Mouse (Mus musculus) limb, embryonic 14.5 days (tissue): ENCODE data around the gene Pigw. TPM values are rescaled to one million over a fixed set of nuclear protein-coding genes. Genes with fewer than 3 reads are reported as not detected.

Experiments used
- ATAC-seq: fragments of 200-750 bp; cut with Nextera tagmentation; 2 replicates; pipeline ENCODE4 v1.8.0; 2017; ENCODE audit warnings: low read depth, moderate number of reproducible peaks, moderate TSS enrichment; ENCODE audit not compliant: low FRiP score
- DNase-seq: peaks from one replicate; pipeline ENCODE4 v3.0.0-alpha.2; 2015; ENCODE audit warnings: low spot score
- H3K27ac ChIP-seq: fragments of 300-500 bp; sonication (generic); replicated peaks from 2 replicates; pipeline ENCODE4 v1.5.1; 2014; ENCODE audit warnings: low read depth, mild to moderate bottlenecking, low read length, moderate library complexity, mixed read lengths
- H3K27me3 ChIP-seq: fragments of 300-500 bp; sonication (generic); 2 replicates; pipeline ENCODE4 v1.6.1; 2014; ENCODE audit warnings: low read length, mixed read lengths; ENCODE audit not compliant: control insufficient read depth, insufficient read depth
- H3K36me3 ChIP-seq: fragments of 300-500 bp; sonication (generic); 2 replicates; pipeline ENCODE4 v1.6.1; 2014; ENCODE audit warnings: mild to moderate bottlenecking, low read length, moderate library complexity, mixed read lengths; ENCODE audit not compliant: control insufficient read depth, insufficient read depth
- H3K4me1 ChIP-seq: fragments of 300-500 bp; sonication (generic); 2 replicates; pipeline ENCODE4 v1.6.1; 2014; ENCODE audit warnings: antibody characterized with exemption, low read length, mixed read lengths; ENCODE audit not compliant: control insufficient read depth, insufficient read depth
- H3K4me2 ChIP-seq: fragments of 300-500 bp; sonication (generic); replicated peaks from 2 replicates; pipeline ENCODE4 v1.6.1; 2014; ENCODE audit warnings: low read depth, mild to moderate bottlenecking, low read length, moderate library complexity; ENCODE audit not compliant: severe bottlenecking
- H3K4me3 ChIP-seq: fragments of 300-500 bp; sonication (generic); replicated peaks from 2 replicates; pipeline ENCODE4 v1.5.1; 2014; ENCODE audit warnings: low read length
- H3K9ac ChIP-seq: fragments of 300-500 bp; sonication (generic); 2 replicates; pipeline ENCODE4 v1.6.1; 2014; ENCODE audit warnings: mild to moderate bottlenecking, low read depth, low read length, moderate library complexity; ENCODE audit not compliant: severe bottlenecking
- H3K9me3 ChIP-seq: fragments of 300-500 bp; sonication (generic); 2 replicates; pipeline ENCODE4 v1.6.1; 2016; ENCODE audit warnings: low read length; ENCODE audit not compliant: control insufficient read depth
- POLR2A ChIP-seq: fragments of 200-500 bp; IDR thresholded peaks from 2 replicates; pipeline ENCODE4 v1.8.0; 2012; ENCODE audit warnings: inconsistent platforms, mild to moderate bottlenecking, moderate library complexity, borderline replicate concordance; ENCODE audit not compliant: insufficient read depth, insufficient read length; ENCODE audit errors: extremely low read depth
- WGBS: fragments of 180-500 bp; shearing (Covaris S2); extraction: QIAGEN DNeasy Blood & Tissue Kit; methylation state at CpG from one replicate; pipeline ENCODE4 v1.1.7; 2014; 5-methylcytosine and 5-hydroxymethylcytosine counted together
- polyA plus RNA-seq, 2 experiments: library from polyadenylated mRNA; depleted of rRNA in 1 of 2; stranded (reverse) in 1 of 2; unstranded in 1 of 2; fragments of >200 nt; fragmentation: Nextera tagmentation in 1 of 2; extraction: Ambion mirVana in 1 of 2; gene quantifications; 2 replicates each; pipeline versions ENCODE4 v1.2.1 to v1.2.3; 2012 to 2014

Gene Pigw
- polyA plus RNA-seq, 2 experiments = 2.4 to 5.8 TPM

- ATAC-seq (no peak), DNase-seq (no peak)
- Histone ChIP-seq H3K36me3 (peaks cover 64% of the 10 kb centered on the region), H3K27me3 (no peaks in the 10 kb centered on the region), H3K4me2 (no peak overlapping the region), H3K9me3 (no peaks in the 10 kb centered on the region), H3K9ac (no peak overlapping the region), H3K4me1 (no peaks in the 10 kb centered on the region), H3K27ac (no peak overlapping the region), H3K4me3 (no peak overlapping the region)
- no peak for TF ChIP-seq POLR2A
- 82% methylated on average over 11 of the region's 11 CpGs for WGBS
These were observed 6.9 kb upstream of the Pigw start for GRCm38 (mm10) chr11:84886767-84887511.

GRCm38 (mm10) chr11:84886236-84886635, 6.2 kb upstream of the Pigw start:
- WGBS = 86% methylated on average over 5 of the region's 5 CpGs
- Histone ChIP-seq H3K27ac (no peak overlapping the region), H3K4me3 (no peak overlapping the region), H3K27me3 (no peaks in the 10 kb centered on the region), H3K4me1 (peaks cover 3% of the 10 kb centered on the region; the same call in 1 of the 2 replicates), H3K36me3 (peaks cover 57% of the 10 kb centered on the region), H3K9me3 (no peaks in the 10 kb centered on the region), H3K4me2 (no peak overlapping the region), H3K9ac (no peak overlapping the region)
- DNase-seq = no peak
- TF ChIP-seq POLR2A = no peak
- ATAC-seq = no peak

DNA sequence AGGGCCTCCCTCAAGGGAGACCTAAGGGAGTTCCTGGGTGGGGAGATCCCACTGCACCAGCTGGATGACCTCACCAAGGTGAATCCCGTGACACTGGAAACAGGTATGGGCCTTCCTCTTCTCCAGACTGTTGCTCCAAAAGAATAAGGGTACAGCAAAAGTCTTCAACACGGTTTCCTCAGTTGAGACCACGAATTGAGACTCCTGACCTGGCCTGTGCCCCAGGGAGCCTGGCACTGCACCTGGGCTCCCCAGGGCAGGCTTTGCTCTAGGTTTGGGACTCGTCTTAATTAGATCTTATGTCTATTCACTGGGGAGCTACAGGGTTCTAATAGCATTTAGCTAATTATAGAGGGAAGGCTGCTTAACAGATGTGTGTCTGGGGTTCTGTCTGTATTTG, 5.2 kb upstream of the Pigw start:
- ATAC-seq = no peak
- peaks cover 8% of the 10 kb centered on the region; the same call in 1 of the 2 replicates for H3K4me1 ChIP-seq

GRCm38 (mm10) chr11:84882346-84882745, 2.3 kb upstream of the Pigw start:
- H3K27me3 ChIP-seq = no peaks in the 10 kb centered on the region
- no peaks in the 10 kb centered on the region for H3K9me3 ChIP-seq
- H3K36me3 ChIP-seq = peaks cover 29% of the 10 kb centered on the region
- H3K4me2 ChIP-seq = no peak overlapping the region
- no peak overlapping the region for H3K9ac ChIP-seq
- peaks cover 8% of the 10 kb centered on the region; the same call in 1 of the 2 replicates for H3K4me1 ChIP-seq
- TF ChIP-seq POLR2A = no peak
- DNase-seq (no peak), ATAC-seq (no peak)
- no peak overlapping the region for H3K27ac ChIP-seq
- no peak overlapping the region for H3K4me3 ChIP-seq
- WGBS = 96% methylated on average over 7 of the region's 7 CpGs

More for the DNA sequence above, 5.2 kb upstream of the Pigw start:
- no peak overlapping the region for H3K4me3 ChIP-seq
- no peak for TF ChIP-seq POLR2A
- no peak overlapping the region for H3K27ac ChIP-seq
- no peak for DNase-seq
- no peaks in the 10 kb centered on the region for H3K9me3 ChIP-seq
- no peaks in the 10 kb centered on the region for H3K27me3 ChIP-seq
- no peak overlapping the region for H3K9ac ChIP-seq
- 71% methylated on average over 4 of the region's 4 CpGs for WGBS
- no peak overlapping the region for H3K4me2 ChIP-seq
- peaks cover 54% of the 10 kb centered on the region for H3K36me3 ChIP-seq

DNA sequence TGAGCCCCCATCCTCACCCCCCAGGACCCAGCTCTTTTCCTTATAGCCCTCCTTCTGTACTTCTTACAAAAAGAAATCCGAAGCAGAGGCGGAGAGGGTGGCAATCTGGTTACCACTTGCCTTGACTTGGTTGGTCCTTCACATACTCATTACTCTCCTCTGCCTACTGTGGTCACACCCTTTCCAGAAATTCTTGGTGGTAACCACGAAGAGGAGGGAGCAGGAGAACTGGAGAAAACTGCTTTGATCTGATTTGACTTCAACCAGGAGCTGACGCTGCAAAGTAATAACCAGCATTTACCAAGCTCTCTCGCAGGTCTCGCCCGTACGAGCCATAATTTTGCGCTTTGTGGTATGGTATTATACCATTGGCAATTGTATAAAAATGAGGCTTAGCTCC, 886 bp upstream of the Pigw start:
- 41% methylated on average over 9 of the region's 9 CpGs for WGBS
- H3K9me3 ChIP-seq = no peaks in the 10 kb centered on the region
- DNase-seq (no peak), ATAC-seq (peak; percentile 4; the same call in 1 of the 2 replicates)
- H3K4me1 ChIP-seq = peaks cover 8% of the 10 kb centered on the region; the same call in 1 of the 2 replicates
- TF ChIP-seq POLR2A = no peak
- H3K9ac ChIP-seq = peak overlapping the region; percentile 87
- H3K4me3 ChIP-seq = peak overlapping the region; percentile 70
- no peaks in the 10 kb centered on the region for H3K27me3 ChIP-seq
- H3K27ac ChIP-seq = peak overlapping the region; percentile 88
- peak overlapping the region; percentile 93 for H3K4me2 ChIP-seq
- H3K36me3 ChIP-seq = peaks cover 15% of the 10 kb centered on the region
